Comparison of ENCODE assay signal across 21 mouse cellular contexts in genomic region chr5:92797981-92798380, GRCm38 (mm10).
DNase-seq lines count a peak whose midpoint lies in the region; ATAC-seq and TF ChIP-seq lines count a peak whose summit lies in the region.
"Had no signal": no experiment of that assay in that cellular context is flagged by ENCODE, and none has a peak within 500 bp of the region (broad histone marks: within the 10 kb centered on the region; RNA-seq: fewer than 3 reads in every experiment).

No protein-coding gene starts in this region.

- H3K79me2 ChIP-seq in liver, adult 2 months (ENCODE audit: control insufficient read depth, insufficient read depth, low read length): no peaks in the 10 kb centered on the region; the same call in 1 of the 2 replicates

- 50% methylated on average over 3 of the region's 3 CpGs for WGBS in liver, adult 2 months
- 26% methylated on average over 3 of the region's 3 CpGs for WGBS in liver, embryonic 12.5 days (ENCODE audit: insufficient replicate concordance)
- WGBS in small intestine, adult 2 months: 67% methylated on average over 3 of the region's 3 CpGs

- TF ChIP-seq POLR2A in liver, adult 2 months (IDR thresholded peaks at IDR 0.05; ENCODE audit: extremely low read depth, insufficient read depth, low read length): no peak
- no peak for TF ChIP-seq POLR2A in small intestine, adult 2 months (IDR thresholded peaks at IDR 0.05; ENCODE audit: low read depth, low read length)

- H3K27me3 ChIP-seq in liver, adult 2 months (ENCODE audit: control insufficient read depth, insufficient read depth, low read length): no peaks in the 10 kb centered on the region
- H3K27me3 ChIP-seq in liver, embryonic 12.5 days (replicated peaks): no peaks in the 10 kb centered on the region
- H3K27me3 ChIP-seq in small intestine, adult 2 months (ENCODE audit: control insufficient read depth, insufficient read depth, low read length): no peaks in the 10 kb centered on the region
- H3K27me3 ChIP-seq: CH12.LX; embryonic facial prominence, embryonic 15.5 days; forebrain, embryonic 12.5 days; heart, embryonic 15.5 days; hindbrain, embryonic 13.5 days had no signal

- H3K9me3 ChIP-seq in liver, embryonic 12.5 days (replicated peaks): no peaks in the 10 kb centered on the region
- H3K9me3 ChIP-seq: embryonic facial prominence, embryonic 15.5 days; hindbrain, embryonic 13.5 days had no signal

- no peak for TF ChIP-seq CTCF in liver, adult 2 months (IDR thresholded peaks at IDR 0.05; ENCODE audit: low read depth, low read length)
- TF ChIP-seq CTCF in small intestine, adult 2 months (IDR thresholded peaks at IDR 0.05; ENCODE audit: extremely low read depth, insufficient read length, insufficient replicate concordance, low read depth, low read length): no peak

- no peak for ATAC-seq in liver, embryonic 12.5 days
- ATAC-seq in erythroblast, adult 5-6 weeks (replicated peaks; ENCODE audit: low FRiP score, poor library complexity, severe bottlenecking): no peak
- ATAC-seq: forebrain, embryonic 16.5 days had no signal

- no peaks in the 10 kb centered on the region for H3K36me3 ChIP-seq in liver, adult 2 months (ENCODE audit: control insufficient read depth, insufficient read depth, low read length)
- H3K36me3 ChIP-seq in liver, embryonic 12.5 days: no peaks in the 10 kb centered on the region
- no peaks in the 10 kb centered on the region for H3K36me3 ChIP-seq in small intestine, adult 2 months (ENCODE audit: control insufficient read depth, insufficient read depth, low read length)
- H3K36me3 ChIP-seq: embryonic facial prominence, embryonic 15.5 days; forebrain, embryonic 12.5 days; heart, embryonic 15.5 days had no signal

- H3K27ac ChIP-seq in liver, adult 2 months (replicated peaks; ENCODE audit: insufficient read depth, low read depth, low read length): no peak overlapping the region
- no peak overlapping the region for H3K27ac ChIP-seq in liver, embryonic 12.5 days
- peak overlapping the region; percentile 18; the same call in 1 of the 2 replicates for H3K27ac ChIP-seq in small intestine, adult 2 months (ENCODE audit: insufficient read depth, low read depth, low read length)
- H3K27ac ChIP-seq: embryonic facial prominence, embryonic 15.5 days; forebrain, embryonic 12.5 days; heart, adult 2 months; heart, embryonic 15.5 days; hindbrain, embryonic 13.5 days had no signal

- H3K4me3 ChIP-seq in liver, adult 2 months (ENCODE audit: insufficient read depth, low read depth, low read length): no peak overlapping the region
- H3K4me3 ChIP-seq in liver, embryonic 12.5 days: no peak overlapping the region
- no peak overlapping the region for H3K4me3 ChIP-seq in small intestine, adult 2 months (ENCODE audit: low read depth, low read length)
- H3K4me3 ChIP-seq: embryonic facial prominence, embryonic 15.5 days; forebrain, embryonic 12.5 days; heart, adult 2 months; heart, embryonic 15.5 days; hindbrain, embryonic 13.5 days had no signal

- no peak overlapping the region for H3K9ac ChIP-seq in liver, adult 2 months (ENCODE audit: low read depth, low read length)
- H3K9ac ChIP-seq in liver, embryonic 12.5 days: no peak overlapping the region
- H3K9ac ChIP-seq: embryonic facial prominence, embryonic 15.5 days; forebrain, embryonic 12.5 days; heart, embryonic 15.5 days; hindbrain, embryonic 13.5 days had no signal

- no peak overlapping the region for H3K4me2 ChIP-seq in liver, embryonic 12.5 days
- H3K4me2 ChIP-seq: embryonic facial prominence, embryonic 15.5 days; forebrain, embryonic 12.5 days; heart, embryonic 11.5 days; heart, embryonic 15.5 days; hindbrain, embryonic 13.5 days had no signal

- H3K4me1 ChIP-seq in liver, adult 2 months (ENCODE audit: control insufficient read depth, insufficient read depth, low read length): no peaks in the 10 kb centered on the region
- 0 out of 2 replicates have a peak, but pooled peaks cover 2% of the 10 kb centered on the region for H3K4me1 ChIP-seq in liver, embryonic 12.5 days
- peaks cover 10% of the 10 kb centered on the region for H3K4me1 ChIP-seq in small intestine, adult 2 months (ENCODE audit: control insufficient read depth, insufficient read depth, insufficient read length, low read length)
- H3K4me1 ChIP-seq: embryonic facial prominence, embryonic 15.5 days had no signal

- DNase-seq in liver, adult 2 months (ENCODE audit: extremely low read depth, low read depth, low spot score): peak; percentile 37
- DNase-seq in ZHBTc4 (ENCODE audit: low read depth, low spot score): peak; percentile 78
- no peak for DNase-seq in layer of hippocampus, postnatal 10 days (ENCODE audit: low spot score in 2 of 2)
- DNase-seq: adrenal gland, adult 8-10 months; adrenal gland, postnatal 36 days; cerebellum, adult 2 months; cerebellum, postnatal 10 days; embryo, embryonic 11 days; gastrocnemius, postnatal 10 days; heart, adult 2 months; heart, postnatal 14 days had no signal

Comparison
In these comparisons a context has a peak if more than half of its experiments do, and no peak if none do; other contexts are left out.
1. DNase-seq: peak in liver, adult 2 months (single experiment) and ZHBTc4 (single experiment); none in layer of hippocampus, postnatal 10 days (0 of 2).